Mouse (Mus musculus) heart, embryonic 13.5 days (tissue): ENCODE data around the gene Bdh2. TPM values are rescaled to one million over a fixed set of nuclear protein-coding genes. Genes with fewer than 3 reads are reported as not detected.

Experiments used
- ATAC-seq: fragments of 200-750 bp; cut with Nextera tagmentation; 2 replicates; pipeline ENCODE4 v1.8.0; 2017; ENCODE audit warnings: moderate TSS enrichment; ENCODE audit not compliant: insufficient number of reproducible peaks, low FRiP score, low TSS enrichment; ENCODE audit errors: extremely low read depth
- H3K27ac ChIP-seq: fragments of 300-500 bp; sonication (generic); replicated peaks from 2 replicates; pipeline ENCODE4 v1.5.1; 2015; ENCODE audit warnings: moderate library complexity, mild to moderate bottlenecking, inconsistent platforms
- H3K27me3 ChIP-seq: fragments of 300-500 bp; sonication (generic); replicated peaks from 2 replicates; pipeline ENCODE4 v1.6.1; 2015; ENCODE audit warnings: mild to moderate bottlenecking, inconsistent platforms
- H3K36me3 ChIP-seq: fragments of 300-500 bp; sonication (generic); 2 replicates; pipeline ENCODE4 v1.6.1; 2015; ENCODE audit warnings: mild to moderate bottlenecking, inconsistent platforms
- H3K4me1 ChIP-seq: fragments of 300-500 bp; sonication (generic); 2 replicates; pipeline ENCODE4 v1.6.1; 2015; ENCODE audit warnings: inconsistent platforms
- H3K4me2 ChIP-seq: fragments of 300-500 bp; sonication (generic); 2 replicates; pipeline ENCODE4 v1.6.1; 2015; ENCODE audit warnings: inconsistent platforms, mild to moderate bottlenecking, moderate library complexity
- H3K4me3 ChIP-seq: fragments of 300-500 bp; sonication (generic); 2 replicates; pipeline ENCODE4 v1.5.1; 2015; ENCODE audit warnings: moderate library complexity, mild to moderate bottlenecking, inconsistent platforms
- H3K9ac ChIP-seq: fragments of 300-500 bp; sonication (generic); 2 replicates; pipeline ENCODE4 v1.6.1; 2015; ENCODE audit warnings: inconsistent platforms, mild to moderate bottlenecking, moderate library complexity
- H3K9me3 ChIP-seq: fragments of 300-500 bp; sonication (generic); 2 replicates; pipeline ENCODE4 v1.6.1; 2016; ENCODE audit warnings: inconsistent platforms
- WGBS: fragments of 180-500 bp; shearing (Covaris S2); methylation state at CpG from one replicate; pipeline ENCODE4 v1.1.7; 2015; ENCODE audit warnings: mixed read lengths; 5-methylcytosine and 5-hydroxymethylcytosine counted together
- polyA plus RNA-seq: library from polyadenylated mRNA; unstranded; fragments of >200 nt; fragmentation: Nextera tagmentation; extraction: Ambion mirVana; gene quantifications from 2 replicates; pipeline ENCODE4 v1.2.1, GENCODE M21; 2015

Bdh2 gene
- polyA plus RNA-seq = 2.7 and 3.2 TPM in 2 replicates

GRCm38 (mm10) chr3:135280669-135281415 lies at the start of gene Bdh2:
Gene Bdh2, plus strand, starts transcription at chr3:135281221.
- 26% methylated on average over 14 of the region's 14 CpGs for WGBS
- peak within 1 kb of the TSS; percentile 61 for H3K4me2 ChIP-seq
- H3K27me3 ChIP-seq = no peaks in the 10 kb centered on the region
- no peaks in the 10 kb centered on the region for H3K9me3 ChIP-seq
- H3K27ac ChIP-seq = no peak within 1 kb of the TSS
- ATAC-seq = no peak
- H3K4me3 ChIP-seq = peak within 1 kb of the TSS; percentile 26
- H3K4me1 ChIP-seq = peaks cover 2% of the 10 kb centered on the region; the same call in 1 of the 2 replicates
- H3K36me3 ChIP-seq = no peaks in the 10 kb centered on the region
- 0 out of 2 replicates have a peak within 1 kb of the TSS, but pooled peaks have one; percentile 50 for H3K9ac ChIP-seq

GRCm38 (mm10) chr3:135232058-135232457 lies 49.0 kb upstream of the Bdh2 start:
- Histone ChIP-seq H3K9me3 (no peaks in the 10 kb centered on the region), H3K36me3 (peaks cover 79% of the 10 kb centered on the region), H3K27me3 (no peaks in the 10 kb centered on the region), H3K4me1 (no peaks in the 10 kb centered on the region), H3K9ac (no peak overlapping the region), H3K4me3 (no peak overlapping the region), H3K4me2 (no peak overlapping the region), H3K27ac (no peak overlapping the region)
- WGBS = 66% methylated on average over 3 of the region's 3 CpGs
- ATAC-seq = no peak

- Histone ChIP-seq H3K9me3 (no peaks in the 10 kb centered on the region), H3K36me3 (peaks cover 83% of the 10 kb centered on the region), H3K27me3 (no peaks in the 10 kb centered on the region), H3K4me3 (no peak overlapping the region), H3K9ac (no peak overlapping the region), H3K4me1 (no peaks in the 10 kb centered on the region), H3K4me2 (no peak overlapping the region), H3K27ac (no peak overlapping the region)
- 96% methylated on average over 3 of the region's 3 CpGs for WGBS
- no peak for ATAC-seq
These were observed 48.6 kb upstream of the Bdh2 start for GRCm38 (mm10) chr3:135232462-135232861.

GRCm38 (mm10) chr3:135245733-135246132 lies 35.3 kb upstream of the Bdh2 start:
- H3K36me3 ChIP-seq = peaks cover 96% of the 10 kb centered on the region

GRCm38 (mm10) chr3:135246828-135247227 lies 34.2 kb upstream of the Bdh2 start:
- no peaks in the 10 kb centered on the region for H3K9me3 ChIP-seq
- no peaks in the 10 kb centered on the region for H3K27me3 ChIP-seq
- H3K4me3 ChIP-seq = no peak overlapping the region
- peaks cover 96% of the 10 kb centered on the region for H3K36me3 ChIP-seq
- no peaks in the 10 kb centered on the region for H3K4me1 ChIP-seq
- 90% methylated on average over 6 of the region's 6 CpGs for WGBS
- no peak overlapping the region for H3K4me2 ChIP-seq
- H3K27ac ChIP-seq = no peak overlapping the region
- no peak overlapping the region for H3K9ac ChIP-seq
- no peak for ATAC-seq

More at GRCm38 (mm10) chr3:135245733-135246132, 35.3 kb upstream of the Bdh2 start:
- no peak for ATAC-seq
- H3K4me2 ChIP-seq = no peak overlapping the region
- H3K4me1 ChIP-seq = no peaks in the 10 kb centered on the region
- no peaks in the 10 kb centered on the region for H3K27me3 ChIP-seq
- H3K9ac ChIP-seq = no peak overlapping the region
- H3K9me3 ChIP-seq = no peaks in the 10 kb centered on the region
- no peak overlapping the region for H3K4me3 ChIP-seq
- no peak overlapping the region for H3K27ac ChIP-seq

- Histone ChIP-seq H3K27me3 (no peaks in the 10 kb centered on the region), H3K27ac (no peak overlapping the region), H3K9me3 (no peaks in the 10 kb centered on the region), H3K4me1 (no peaks in the 10 kb centered on the region), H3K9ac (no peak overlapping the region), H3K4me3 (no peak overlapping the region), H3K4me2 (no peak overlapping the region), H3K36me3 (peaks cover 87% of the 10 kb centered on the region)
- 79% methylated on average over 6 of the region's 6 CpGs for WGBS
- ATAC-seq = 0 out of 2 replicates have a peak, but pooled peaks have one; percentile 42
These were observed 31.9 kb upstream of the Bdh2 start for GRCm38 (mm10) chr3:135249104-135249503.

GRCm38 (mm10) chr3:135251825-135252224 lies 29.2 kb upstream of the Bdh2 start:
- Histone ChIP-seq H3K36me3 (peaks cover 82% of the 10 kb centered on the region), H3K9me3 (no peaks in the 10 kb centered on the region), H3K4me3 (no peak overlapping the region), H3K4me1 (no peaks in the 10 kb centered on the region), H3K27me3 (no peaks in the 10 kb centered on the region), H3K27ac (no peak overlapping the region), H3K4me2 (no peak overlapping the region), H3K9ac (no peak overlapping the region)
- ATAC-seq = no peak
- WGBS = 84% methylated on average over 6 of the region's 6 CpGs

- H3K4me1 ChIP-seq = no peaks in the 10 kb centered on the region
- H3K4me3 ChIP-seq = no peak overlapping the region
- no peak overlapping the region for H3K9ac ChIP-seq
- no peak overlapping the region for H3K4me2 ChIP-seq
- H3K36me3 ChIP-seq = peaks cover 82% of the 10 kb centered on the region
- H3K27me3 ChIP-seq = no peaks in the 10 kb centered on the region
- no peak overlapping the region for H3K27ac ChIP-seq
- no peaks in the 10 kb centered on the region for H3K9me3 ChIP-seq
- ATAC-seq = no peak
These were observed 26.2 kb upstream of the Bdh2 start for GRCm38 (mm10) chr3:135254784-135255183.

- H3K36me3 ChIP-seq = peaks cover 89% of the 10 kb centered on the region
- H3K4me3 ChIP-seq = no peak overlapping the region
- H3K4me1 ChIP-seq = no peaks in the 10 kb centered on the region
- no peak overlapping the region for H3K27ac ChIP-seq
- WGBS = 92% methylated on average over 10 of the region's 10 CpGs
- ATAC-seq = no peak
- H3K4me2 ChIP-seq = no peak overlapping the region
- no peaks in the 10 kb centered on the region for H3K27me3 ChIP-seq
- no peaks in the 10 kb centered on the region for H3K9me3 ChIP-seq
- no peak overlapping the region for H3K9ac ChIP-seq
These were observed 22.1 kb upstream of the Bdh2 start for GRCm38 (mm10) chr3:135258919-135259318.

- Histone ChIP-seq H3K9ac (no peak overlapping the region), H3K4me3 (no peak overlapping the region), H3K36me3 (peaks cover 95% of the 10 kb centered on the region), H3K27ac (no peak overlapping the region), H3K4me2 (no peak overlapping the region), H3K27me3 (no peaks in the 10 kb centered on the region), H3K9me3 (no peaks in the 10 kb centered on the region), H3K4me1 (no peaks in the 10 kb centered on the region)
- ATAC-seq = no peak
- WGBS = 95% methylated on average over 7 of the region's 7 CpGs
These were observed 20.8 kb upstream of the Bdh2 start for GRCm38 (mm10) chr3:135260233-135260632.

- Histone ChIP-seq H3K36me3 (peaks cover 94% of the 10 kb centered on the region), H3K27ac (no peak overlapping the region), H3K4me2 (no peak overlapping the region), H3K4me1 (no peaks in the 10 kb centered on the region), H3K9me3 (no peaks in the 10 kb centered on the region), H3K27me3 (no peaks in the 10 kb centered on the region), H3K9ac (no peak overlapping the region), H3K4me3 (no peak overlapping the region)
- no peak for ATAC-seq
- WGBS = 84% methylated on average over 5 of the region's 5 CpGs
These were observed 12.4 kb upstream of the Bdh2 start for GRCm38 (mm10) chr3:135268616-135269015.

- Histone ChIP-seq H3K4me3 (no peak overlapping the region), H3K36me3 (peaks cover 88% of the 10 kb centered on the region), H3K4me2 (no peak overlapping the region), H3K9me3 (no peaks in the 10 kb centered on the region), H3K9ac (no peak overlapping the region), H3K4me1 (no peaks in the 10 kb centered on the region), H3K27me3 (no peaks in the 10 kb centered on the region), H3K27ac (no peak overlapping the region)
- ATAC-seq = no peak; the same call in 1 of the 2 replicates
- WGBS = 87% methylated on average over 10 of the region's 10 CpGs
These were observed 11.5 kb upstream of the Bdh2 start for GRCm38 (mm10) chr3:135269391-135269990.
